Mouse (Mus musculus): Measurements from ENCODE around the gene Gpr37l1. TPM values are rescaled to one million over a fixed set of nuclear protein-coding genes. Genes with fewer than 3 reads are reported as not detected.

The Gpr37l1 gene
- polyA plus RNA-seq, 1 experiment from 2014 or later = not detected

DNA sequence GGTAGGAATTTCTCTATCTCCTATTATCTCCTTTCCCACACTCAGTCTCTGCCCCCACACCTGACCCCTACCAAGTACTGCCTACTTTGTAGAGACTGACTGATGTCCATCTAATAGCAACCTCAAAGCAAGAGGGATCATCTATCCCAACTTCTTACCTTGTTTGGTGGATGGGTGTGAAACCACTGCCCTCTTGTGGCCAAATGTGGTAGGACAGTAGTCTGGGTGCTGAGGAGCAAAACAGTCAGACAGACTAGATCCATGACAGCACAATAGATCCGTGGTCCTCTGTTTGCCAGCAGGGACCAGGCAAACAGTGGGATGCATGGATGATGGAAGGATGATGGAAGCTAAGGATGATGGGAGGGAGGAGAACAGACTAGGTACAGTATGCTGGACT, 31.0 kb downstream of the Gpr37l1 start:
- H3K27me3 ChIP-seq (ENCODE audit: low read depth, poor library complexity, severe bottlenecking) = 0 out of 2 replicates have a peak, but pooled peaks cover 5% of the 10 kb centered on the region
- H3K9me3 ChIP-seq (replicated peaks) = no peaks in the 10 kb centered on the region
- H3K4me3 ChIP-seq = no peak overlapping the region
- peaks cover 8% of the 10 kb centered on the region; the same call in 1 of the 2 replicates for H3K4me1 ChIP-seq
- DNase-seq (ENCODE audit: low spot score) = peak; percentile 84
- WGBS = 16% methylated on average over 1 of the region's 1 CpGs
- H3K36me3 ChIP-seq = no peaks in the 10 kb centered on the region
- no peak overlapping the region for H3K27ac ChIP-seq (replicated peaks)

DNA sequence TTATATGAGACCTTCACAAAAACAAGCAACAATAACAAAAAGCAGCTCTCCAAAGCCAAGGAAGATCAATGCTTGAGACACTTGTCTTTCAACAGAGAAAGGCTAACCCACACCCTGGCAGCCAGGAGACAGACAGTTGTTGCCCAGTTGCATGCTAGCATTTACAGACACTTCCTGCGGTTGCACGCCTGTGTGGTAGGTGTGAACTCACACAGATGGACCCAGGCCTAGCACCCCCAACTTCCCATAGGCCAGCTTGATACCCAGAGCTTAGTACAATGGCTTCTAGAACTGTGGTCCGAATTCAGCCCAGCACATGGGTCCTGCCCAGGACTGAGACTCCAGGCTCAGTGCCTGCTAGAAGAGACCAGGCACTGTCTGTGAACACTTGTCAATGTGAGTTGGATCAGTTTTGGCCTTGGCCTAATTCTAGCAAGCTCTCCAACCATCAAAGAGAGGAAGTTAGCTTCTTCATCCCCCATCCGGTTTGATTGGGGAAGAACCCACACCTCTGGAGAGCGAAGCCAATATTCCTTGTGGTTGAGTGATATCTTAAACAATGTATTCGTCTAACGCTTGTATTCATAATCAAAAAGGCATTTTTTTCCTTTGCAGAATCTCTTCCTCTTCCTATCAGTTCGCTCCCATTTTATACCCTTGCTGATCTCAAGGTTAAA, 32.2 kb downstream of the Gpr37l1 start:
- Histone ChIP-seq H3K27ac (replicated peaks) (no peak overlapping the region), H3K4me3 (no peak overlapping the region), H3K36me3 (no peaks in the 10 kb centered on the region), H3K4me1 (peaks cover 13% of the 10 kb centered on the region; the same call in 1 of the 2 replicates), H3K27me3 (ENCODE audit: low read depth, poor library complexity, severe bottlenecking) (peaks cover 8% of the 10 kb centered on the region; the same call in 1 of the 2 replicates), H3K9me3 (replicated peaks) (no peaks in the 10 kb centered on the region)
- 89% methylated on average over 8 of the region's 8 CpGs for WGBS
- DNase-seq (ENCODE audit: low spot score) = no peak

DNA sequence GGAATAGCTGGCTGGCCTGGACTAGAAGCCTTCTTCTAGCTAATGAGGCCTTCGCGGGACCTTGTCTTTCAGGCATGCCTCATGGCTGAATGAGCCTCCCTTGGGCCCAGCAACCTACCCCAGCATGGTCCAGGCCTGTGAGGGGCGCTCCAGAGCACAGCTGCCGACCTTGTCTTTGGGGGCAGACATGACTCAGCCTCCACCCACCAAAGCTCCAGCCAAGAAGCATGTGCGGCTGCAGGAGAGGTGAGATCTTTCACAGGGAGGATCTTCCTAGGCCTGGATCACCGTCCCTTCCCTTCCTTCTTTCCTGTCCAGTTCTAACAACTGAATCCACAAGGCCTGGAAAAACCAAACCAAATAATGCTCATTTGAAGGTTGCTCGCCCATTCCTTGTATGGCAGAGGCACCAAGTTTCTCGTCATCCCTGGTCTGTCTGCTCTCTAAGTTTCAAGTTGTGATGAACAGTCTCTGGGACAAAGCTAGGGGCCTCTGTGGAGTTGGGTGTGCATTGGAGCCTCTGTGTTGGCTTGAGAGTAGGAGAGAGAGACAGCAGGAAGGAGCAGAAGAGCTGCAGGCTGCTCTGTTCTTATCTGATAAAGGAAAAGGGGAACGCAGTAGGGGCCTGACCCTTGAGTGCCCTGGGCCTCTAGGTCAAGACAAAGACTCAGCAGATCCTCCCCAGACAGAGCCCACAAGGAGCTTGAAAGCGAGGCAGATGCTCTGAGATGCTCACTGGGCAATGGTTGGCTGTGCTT, 33.6 kb downstream of the Gpr37l1 start:
- H3K27ac ChIP-seq (replicated peaks) = no peak overlapping the region
- H3K4me3 ChIP-seq = no peak overlapping the region
- no peaks in the 10 kb centered on the region for H3K9me3 ChIP-seq (replicated peaks)
- 81% methylated on average over 10 of the region's 10 CpGs for WGBS
- DNase-seq (ENCODE audit: low spot score) = no peak
- H3K4me1 ChIP-seq = peaks cover 23% of the 10 kb centered on the region
- no peaks in the 10 kb centered on the region for H3K36me3 ChIP-seq
- peaks cover 22% of the 10 kb centered on the region for H3K27me3 ChIP-seq (ENCODE audit: low read depth, poor library complexity, severe bottlenecking)

DNA sequence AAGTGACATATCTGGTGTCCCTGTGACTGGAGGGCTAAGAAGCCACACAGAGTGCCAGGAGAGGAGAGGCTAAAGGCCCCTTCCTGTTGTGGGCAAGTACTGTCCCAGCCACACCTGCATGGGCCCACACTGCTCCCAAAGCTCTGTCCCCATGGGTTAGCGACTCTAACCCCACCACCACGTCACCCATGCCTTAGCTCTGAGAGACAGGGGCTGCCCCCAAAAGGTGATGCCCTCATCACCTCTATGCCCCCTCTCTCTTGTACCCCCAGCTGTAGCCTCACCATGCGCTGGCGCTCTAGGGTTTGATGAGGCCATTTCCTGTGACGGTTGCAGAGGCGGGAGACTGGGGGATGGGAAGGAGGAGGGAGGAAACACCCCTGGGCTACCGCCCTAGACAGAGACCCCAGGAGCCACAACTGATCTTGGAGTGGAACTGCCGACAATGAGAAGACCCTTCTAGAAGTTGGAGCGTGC, 34.5 kb downstream of the Gpr37l1 start:
- Histone ChIP-seq H3K27me3 (ENCODE audit: low read depth, poor library complexity, severe bottlenecking) (peaks cover 31% of the 10 kb centered on the region), H3K9me3 (replicated peaks) (no peaks in the 10 kb centered on the region), H3K27ac (replicated peaks) (no peak overlapping the region; the same call in 1 of the 2 replicates), H3K4me1 (peaks cover 30% of the 10 kb centered on the region), H3K4me3 (no peak overlapping the region), H3K36me3 (no peaks in the 10 kb centered on the region)
- 82% methylated on average over 9 of the region's 9 CpGs for WGBS
- DNase-seq (ENCODE audit: low spot score) = no peak

DNA sequence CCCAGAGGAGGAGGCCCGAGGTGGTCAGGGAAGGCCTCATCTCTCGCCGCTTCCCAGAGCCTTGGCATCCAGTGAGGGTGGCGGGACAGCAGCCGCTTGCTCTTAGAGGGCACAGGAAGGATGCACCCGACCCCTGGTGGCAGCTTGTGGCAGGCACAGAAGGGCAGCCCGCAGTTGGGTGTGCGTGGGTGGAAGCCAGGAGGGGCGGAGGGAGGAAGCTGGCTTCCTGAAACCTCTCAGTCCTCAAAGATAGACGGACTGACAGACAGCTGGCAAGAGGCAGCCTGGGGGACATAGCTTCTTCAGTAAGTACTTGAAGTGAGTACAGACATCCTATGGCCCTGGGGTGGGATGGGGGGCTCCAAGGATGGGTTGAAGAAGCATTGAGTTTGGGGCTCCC, 35.0 kb downstream of the Gpr37l1 start, which contains the start of gene Ptpn7:
Gene Ptpn7 (plus strand): TSS at position 228 of the 400 bp plus-strand sequence.
- WGBS = 44% methylated on average over 10 of the region's 10 CpGs

DNA sequence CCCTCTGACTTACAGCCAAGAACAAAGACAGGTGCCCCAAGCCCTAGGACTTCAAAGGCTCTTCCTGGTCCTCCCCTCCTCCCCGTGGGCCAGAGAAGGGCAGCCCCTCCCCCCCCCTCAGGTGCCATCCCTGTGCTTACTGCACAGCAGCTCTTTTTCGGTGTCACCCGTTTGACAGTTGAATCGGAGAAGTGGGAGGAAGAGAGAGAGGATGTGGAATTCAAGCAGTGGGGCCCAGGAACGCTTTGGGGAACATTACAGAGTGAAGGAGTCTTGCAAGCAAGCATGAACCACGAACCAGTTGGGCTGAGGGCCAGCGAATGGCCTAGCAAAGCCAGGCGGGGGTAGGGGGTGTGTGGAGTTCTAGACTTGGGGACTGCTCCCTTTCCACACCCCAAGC, 35.9 kb downstream of the Gpr37l1 start:
- 74% methylated on average over 8 of the region's 8 CpGs for WGBS
- H3K27me3 ChIP-seq (ENCODE audit: low read depth, poor library complexity, severe bottlenecking) = peaks cover 40% of the 10 kb centered on the region
- H3K4me1 ChIP-seq = peaks cover 37% of the 10 kb centered on the region
- H3K27ac ChIP-seq (replicated peaks) = peak overlapping the region; percentile 6; the same call in 1 of the 2 replicates
- H3K36me3 ChIP-seq = no peaks in the 10 kb centered on the region
- no peak overlapping the region for H3K4me3 ChIP-seq
- DNase-seq (ENCODE audit: low spot score) = no peak
- H3K9me3 ChIP-seq (replicated peaks) = no peaks in the 10 kb centered on the region

More for the DNA sequence above, 35.0 kb downstream of the Gpr37l1 start, which contains the start of gene Ptpn7:
- DNase-seq (ENCODE audit: low spot score) = no peak
- Histone ChIP-seq H3K4me3 (no peak within 1 kb of the TSS), H3K36me3 (no peaks in the 10 kb centered on the region), H3K27me3 (ENCODE audit: low read depth, poor library complexity, severe bottlenecking) (peaks cover 36% of the 10 kb centered on the region), H3K27ac (replicated peaks) (peak within 1 kb of the TSS; percentile 6; the same call in 1 of the 2 replicates), H3K4me1 (peaks cover 32% of the 10 kb centered on the region), H3K9me3 (replicated peaks) (no peaks in the 10 kb centered on the region)

DNA sequence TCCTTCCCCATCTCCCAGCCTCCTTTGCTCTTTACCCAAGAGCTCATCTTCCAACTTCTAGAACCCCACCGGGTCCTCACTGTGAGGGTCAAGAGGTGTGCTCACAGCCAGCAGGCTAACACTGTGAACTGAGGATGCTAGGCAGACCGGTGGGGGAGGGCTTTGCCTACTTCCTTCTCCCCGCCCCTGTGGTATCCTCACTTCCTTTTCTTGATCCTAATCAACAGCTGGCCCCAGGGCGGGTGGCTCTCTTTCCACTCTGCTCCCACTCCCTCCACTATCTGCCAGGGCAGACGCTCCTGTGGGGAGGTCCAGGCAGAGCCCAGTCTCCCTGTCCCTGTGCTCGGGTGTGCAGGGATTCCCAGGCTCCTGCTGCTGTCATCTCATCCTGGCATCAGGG, 36.4 kb downstream of the Gpr37l1 start:
- no peaks in the 10 kb centered on the region for H3K36me3 ChIP-seq
- H3K4me3 ChIP-seq = no peak overlapping the region
- no peaks in the 10 kb centered on the region for H3K9me3 ChIP-seq (replicated peaks)
- H3K27me3 ChIP-seq (ENCODE audit: low read depth, poor library complexity, severe bottlenecking) = peaks cover 40% of the 10 kb centered on the region
- H3K4me1 ChIP-seq = peaks cover 37% of the 10 kb centered on the region
- H3K27ac ChIP-seq (replicated peaks) = peak overlapping the region; percentile 6; the same call in 1 of the 2 replicates
- 45% methylated on average over 6 of the region's 6 CpGs for WGBS
- DNase-seq (ENCODE audit: low spot score) = no peak

DNA sequence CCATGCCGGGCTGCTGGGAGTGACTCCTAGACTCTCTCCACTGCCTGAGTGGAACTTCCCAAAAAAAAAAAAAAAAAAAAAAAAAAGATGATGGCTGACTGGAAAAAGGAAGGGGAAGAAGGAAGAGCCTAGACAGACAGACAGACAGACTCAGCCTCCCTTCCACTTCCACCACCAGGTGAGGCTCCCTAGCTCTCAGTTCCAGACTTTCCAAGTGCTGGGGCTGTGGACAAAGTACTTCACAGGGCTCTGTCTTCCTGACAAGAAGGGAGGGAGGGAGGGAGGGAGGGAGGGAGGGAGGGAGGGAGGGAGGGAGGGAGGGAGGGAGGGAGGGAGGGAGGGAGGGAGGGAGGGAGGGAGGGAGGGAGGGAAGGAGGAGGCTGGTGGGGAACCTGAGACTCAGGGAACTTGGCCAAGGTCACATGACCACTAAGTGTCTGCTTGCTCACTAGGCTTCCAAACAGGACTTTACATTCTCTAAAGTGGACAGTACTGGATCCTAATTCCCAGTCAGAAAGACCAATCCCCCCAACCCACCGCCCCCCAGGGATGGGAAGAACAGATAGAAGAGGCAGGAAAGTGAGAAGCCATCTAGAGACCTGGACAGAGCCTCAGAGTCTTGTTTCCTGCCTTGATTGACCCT, 37.0 kb downstream of the Gpr37l1 start:
- H3K27me3 ChIP-seq (ENCODE audit: low read depth, poor library complexity, severe bottlenecking) = peaks cover 40% of the 10 kb centered on the region
- peaks cover 37% of the 10 kb centered on the region for H3K4me1 ChIP-seq
- no peaks in the 10 kb centered on the region for H3K9me3 ChIP-seq (replicated peaks)
- no peak for DNase-seq (ENCODE audit: low spot score)
- H3K27ac ChIP-seq (replicated peaks) = no peak overlapping the region
- no peaks in the 10 kb centered on the region for H3K36me3 ChIP-seq
- no peak overlapping the region for H3K4me3 ChIP-seq
- WGBS = 72% methylated on average over 2 of the region's 2 CpGs

DNA sequence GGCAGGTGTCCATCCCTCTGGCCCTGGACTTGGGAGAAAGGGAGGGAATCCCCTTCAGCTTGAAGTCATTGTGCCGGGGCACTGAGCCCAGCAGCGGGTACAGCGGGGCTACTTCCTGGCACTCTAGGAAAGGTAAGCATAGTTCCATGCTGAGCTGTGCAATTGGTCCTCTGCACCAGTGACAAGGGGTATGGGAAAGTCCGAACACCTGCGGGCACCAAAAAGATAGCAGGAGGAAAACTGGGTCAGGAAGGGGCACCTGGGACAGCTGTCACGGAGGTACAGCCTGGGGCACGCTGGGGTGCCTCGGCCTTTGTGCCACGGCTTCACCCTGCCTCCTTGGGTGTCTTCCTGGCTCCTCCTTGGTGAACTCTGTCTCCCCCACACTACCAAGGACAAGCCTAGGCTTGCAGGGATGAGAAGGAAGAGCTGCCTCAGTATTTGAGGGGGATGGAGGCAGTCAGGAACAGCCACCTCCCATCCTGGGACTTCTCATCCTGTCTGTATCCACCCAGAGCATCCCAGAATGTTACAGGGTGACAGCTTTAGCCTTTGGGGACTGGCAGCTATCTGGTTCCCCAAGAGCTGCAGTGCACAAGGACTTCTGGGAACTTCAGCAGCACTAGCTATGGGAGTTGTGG, 37.8 kb downstream of the Gpr37l1 start:
- Histone ChIP-seq H3K36me3 (no peaks in the 10 kb centered on the region), H3K9me3 (replicated peaks) (no peaks in the 10 kb centered on the region), H3K4me1 (peaks cover 37% of the 10 kb centered on the region), H3K4me3 (no peak overlapping the region), H3K27me3 (ENCODE audit: low read depth, poor library complexity, severe bottlenecking) (peaks cover 40% of the 10 kb centered on the region), H3K27ac (replicated peaks) (0 out of 2 replicates have a peak overlapping the region, but pooled peaks have one; percentile 23)
- WGBS = 57% methylated on average over 9 of the region's 9 CpGs
- no peak for DNase-seq (ENCODE audit: low spot score)

DNA sequence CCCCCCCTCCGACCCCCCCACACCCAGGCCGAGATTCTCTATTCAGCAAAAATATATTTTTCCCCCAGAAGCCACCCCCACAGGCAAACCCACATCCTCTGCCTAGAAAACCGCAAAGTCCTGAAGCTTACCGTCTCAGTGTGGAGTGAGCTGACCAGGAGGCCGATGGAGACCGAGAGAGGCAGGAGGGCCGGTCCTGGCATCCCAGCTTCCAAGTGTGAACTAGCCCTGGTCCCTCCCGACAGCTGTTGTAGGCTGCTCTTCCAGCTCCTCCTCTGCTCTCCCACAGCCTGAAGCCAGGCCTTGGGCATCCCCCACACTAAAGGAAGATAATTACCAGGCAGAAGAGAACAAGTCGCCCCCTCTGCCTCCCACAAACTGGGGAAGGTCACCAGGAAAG, 38.5 kb downstream of the Gpr37l1 start:
- Histone ChIP-seq H3K36me3 (no peaks in the 10 kb centered on the region), H3K4me3 (no peak overlapping the region), H3K27ac (replicated peaks) (0 out of 2 replicates have a peak overlapping the region, but pooled peaks have one; percentile 23), H3K4me1 (peaks cover 37% of the 10 kb centered on the region), H3K9me3 (replicated peaks) (no peaks in the 10 kb centered on the region), H3K27me3 (ENCODE audit: low read depth, poor library complexity, severe bottlenecking) (peaks cover 40% of the 10 kb centered on the region)
- WGBS = 19% methylated on average over 9 of the region's 9 CpGs
- DNase-seq (ENCODE audit: low spot score) = no peak

DNA sequence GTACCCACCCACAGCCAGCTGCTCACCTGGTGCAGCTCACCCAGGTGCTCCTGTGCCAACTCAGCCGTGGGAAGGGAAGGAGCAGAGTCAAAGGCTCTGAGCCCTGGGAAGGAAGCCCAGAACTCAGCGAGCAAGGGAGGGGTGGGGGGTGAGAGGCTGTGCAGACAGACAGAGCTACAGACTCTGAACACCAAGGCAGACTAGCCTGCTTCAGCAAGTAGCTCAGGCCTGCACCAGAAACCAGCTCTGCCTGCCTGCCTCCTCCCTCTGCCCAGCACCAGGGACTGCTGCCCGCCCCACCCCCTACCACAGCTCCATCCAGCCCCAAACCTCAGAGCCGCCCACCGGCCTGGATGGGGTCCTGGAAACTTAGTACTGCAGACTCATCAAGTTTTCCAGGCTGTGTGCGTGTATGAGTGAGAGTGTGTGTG, 39.5 kb downstream of the Gpr37l1 start:
- DNase-seq (ENCODE audit: low spot score) = no peak
- H3K9me3 ChIP-seq (replicated peaks) = no peaks in the 10 kb centered on the region
- H3K36me3 ChIP-seq = no peaks in the 10 kb centered on the region
- H3K27ac ChIP-seq (replicated peaks) = no peak overlapping the region; the same call in 1 of the 2 replicates
- 52% methylated on average over 6 of the region's 6 CpGs for WGBS
- peaks cover 36% of the 10 kb centered on the region for H3K4me1 ChIP-seq
- H3K27me3 ChIP-seq (ENCODE audit: low read depth, poor library complexity, severe bottlenecking) = peaks cover 40% of the 10 kb centered on the region
- no peak overlapping the region for H3K4me3 ChIP-seq

DNA sequence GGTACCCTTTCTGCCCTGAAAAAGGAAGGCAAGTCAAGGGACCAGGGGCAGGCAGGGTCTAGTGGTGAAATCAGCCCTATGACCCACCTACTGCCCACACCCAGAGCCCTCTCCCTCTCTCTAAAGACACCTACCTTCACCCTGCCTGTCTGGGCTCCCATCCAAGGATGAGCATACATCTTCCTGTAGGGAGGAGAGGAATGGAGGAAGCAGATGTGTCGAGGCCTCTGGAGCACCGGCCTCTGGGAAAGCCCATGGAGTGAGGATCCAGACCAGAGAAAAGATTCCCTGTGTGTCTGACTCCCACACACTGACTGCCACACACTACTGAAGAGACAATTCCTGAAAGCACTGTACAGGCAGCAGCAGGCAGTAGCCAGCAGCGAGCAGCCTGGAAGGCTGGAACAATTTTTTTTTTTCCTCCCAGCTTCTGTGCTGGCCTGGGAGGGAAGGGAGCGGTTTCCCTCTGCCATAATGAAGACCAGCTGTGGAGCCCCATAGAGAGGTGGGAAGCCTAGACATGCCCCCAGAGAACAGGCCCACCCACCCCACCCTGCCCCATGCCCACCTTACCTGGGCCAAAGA, 40.9 kb downstream of the Gpr37l1 start:
- 75% methylated on average over 4 of the region's 4 CpGs for WGBS
- Histone ChIP-seq H3K27ac (replicated peaks) (peak overlapping the region; percentile 2; the same call in 1 of the 2 replicates), H3K9me3 (replicated peaks) (no peaks in the 10 kb centered on the region), H3K4me1 (peaks cover 29% of the 10 kb centered on the region), H3K36me3 (no peaks in the 10 kb centered on the region), H3K4me3 (no peak overlapping the region), H3K27me3 (ENCODE audit: low read depth, poor library complexity, severe bottlenecking) (peaks cover 36% of the 10 kb centered on the region)
- DNase-seq (ENCODE audit: low spot score) = no peak

All from midbrain, embryonic 10.5 days (tissue).